Mouse (Mus musculus) lung, embryonic 16.5 days (tissue): Measurements from ENCODE around the gene 2210408I21Rik. TPM values are rescaled to one million over a fixed set of nuclear protein-coding genes. Genes with fewer than 3 reads are reported as not detected.

ENCODE experiments used
- ATAC-seq: fragments of 200-750 bp; cut with Nextera tagmentation; 2 replicates; pipeline ENCODE4 v1.8.0; 2017; ENCODE audit warnings: low read depth, mild to moderate bottlenecking, moderate library complexity
- H3K27ac ChIP-seq: fragments of 300-500 bp; sonication (generic); 2 replicates; pipeline ENCODE4 v1.5.1; 2014; ENCODE audit warnings: mild to moderate bottlenecking, control low read depth, low read length
- H3K27me3 ChIP-seq: fragments of 300-500 bp; sonication (generic); 2 replicates; pipeline ENCODE4 v1.6.1; 2014; ENCODE audit warnings: low read depth, low read length, mixed read lengths; ENCODE audit not compliant: control insufficient read depth, insufficient read depth
- H3K36me3 ChIP-seq: fragments of 300-500 bp; sonication (generic); 2 replicates; pipeline ENCODE4 v1.6.1; 2014; ENCODE audit warnings: low read length; ENCODE audit not compliant: control insufficient read depth, insufficient read depth
- H3K4me1 ChIP-seq: fragments of 300-500 bp; sonication (generic); replicated peaks from 2 replicates; pipeline ENCODE4 v1.6.1; 2014; ENCODE audit warnings: low read length, mixed read lengths; ENCODE audit not compliant: control insufficient read depth, insufficient read depth
- H3K4me2 ChIP-seq: fragments of 300-500 bp; sonication (generic); 2 replicates; pipeline ENCODE4 v1.6.1; 2014; ENCODE audit warnings: low read depth, low read length, control low read depth
- H3K4me3 ChIP-seq: fragments of 300-500 bp; sonication (generic); 2 replicates; pipeline ENCODE4 v1.5.1; 2014; ENCODE audit warnings: mild to moderate bottlenecking, low read length, control low read depth
- H3K9ac ChIP-seq: fragments of 300-500 bp; sonication (generic); 2 replicates; pipeline ENCODE4 v1.6.1; 2014; ENCODE audit warnings: low read length, control low read depth
- H3K9me3 ChIP-seq: fragments of 300-500 bp; sonication (generic); 2 replicates; pipeline ENCODE4 v1.6.1; 2016; ENCODE audit warnings: low read length; ENCODE audit not compliant: control insufficient read depth
- WGBS: fragments of 180-500 bp; shearing (Covaris S2); extraction: QIAGEN DNeasy Blood & Tissue Kit; methylation state at CpG from one replicate; pipeline ENCODE4 v1.1.7; 2014; 5-methylcytosine and 5-hydroxymethylcytosine counted together
- polyA plus RNA-seq: library from polyadenylated mRNA; unstranded; fragments of >200 nt; fragmentation: Nextera tagmentation; extraction: Ambion mirVana; gene quantifications from 2 replicates; pipeline ENCODE4 v1.2.1, GENCODE M21; 2015

2210408I21Rik gene
- polyA plus RNA-seq, 1 experiment from 2014 or later: 10.5 TPM

DNA sequence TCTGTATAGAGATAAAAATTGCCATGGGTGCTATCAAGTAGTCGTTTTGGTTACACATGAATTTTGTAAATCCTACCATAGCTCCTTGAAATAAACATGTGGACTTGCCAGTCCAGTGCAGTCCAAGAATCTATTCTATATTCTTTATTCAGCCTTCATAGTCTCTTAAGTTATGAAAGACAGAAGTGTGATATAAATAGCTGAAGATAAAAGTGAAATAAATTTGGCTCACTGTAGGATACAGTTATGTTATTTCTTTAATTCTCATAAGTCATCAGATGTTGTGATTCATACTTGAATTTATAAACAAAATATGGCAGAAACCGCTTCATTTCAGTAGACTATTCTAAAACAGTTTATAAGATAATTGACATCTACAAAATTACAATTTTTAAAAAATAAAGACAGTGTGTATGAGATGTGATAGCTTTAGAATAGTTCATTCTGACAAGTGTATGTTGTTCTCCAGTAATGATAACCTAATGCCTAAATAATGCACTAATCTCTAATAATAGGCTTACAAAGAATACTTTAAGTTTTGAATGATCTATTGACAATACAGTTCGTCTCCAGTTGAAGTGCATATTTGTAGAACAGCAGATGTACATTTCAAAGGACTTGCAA is 127.5 kb downstream of the 2210408I21Rik start:
- Histone ChIP-seq H3K4me2 (no peak overlapping the region), H3K9ac (no peak overlapping the region), H3K36me3 (no peaks in the 10 kb centered on the region), H3K4me1 (peaks cover 3% of the 10 kb centered on the region), H3K27me3 (no peaks in the 10 kb centered on the region), H3K27ac (no peak overlapping the region), H3K9me3 (no peaks in the 10 kb centered on the region), H3K4me3 (no peak overlapping the region)
- 31% methylated on average over 3 of the region's 3 CpGs for WGBS
- peak; percentile 89 for ATAC-seq

GRCm38 (mm10) chr13:77263400-77264179 is 128.2 kb downstream of the 2210408I21Rik start:
- peak; percentile 17; the same call in 1 of the 2 replicates for ATAC-seq
- WGBS: 40% methylated on average over 7 of the region's 7 CpGs
- Histone ChIP-seq H3K4me2 (no peak overlapping the region), H3K4me1 (peaks cover 3% of the 10 kb centered on the region), H3K9ac (no peak overlapping the region), H3K9me3 (no peaks in the 10 kb centered on the region), H3K27ac (no peak overlapping the region), H3K27me3 (no peaks in the 10 kb centered on the region), H3K36me3 (no peaks in the 10 kb centered on the region), H3K4me3 (no peak overlapping the region)

DNA sequence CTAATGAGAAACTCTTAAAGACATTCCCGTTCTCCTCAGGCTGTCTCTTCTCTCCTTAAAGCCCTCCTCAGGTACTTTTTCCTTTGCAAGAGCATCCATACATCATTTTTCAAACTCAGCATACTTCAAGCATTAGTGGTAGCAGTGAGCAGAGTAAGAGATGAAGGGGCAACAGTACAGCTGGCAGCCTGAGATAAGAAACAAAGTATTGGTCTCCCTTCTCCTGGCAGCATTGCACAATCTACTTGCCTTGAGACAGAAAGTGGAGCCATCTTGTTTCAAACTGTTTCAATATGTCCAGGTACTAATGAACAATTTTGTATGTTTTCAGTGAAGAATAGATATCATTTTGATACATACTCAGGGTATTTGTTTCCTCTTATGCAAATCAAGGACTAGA is 129.1 kb downstream of the 2210408I21Rik start:
- Histone ChIP-seq H3K9me3 (no peaks in the 10 kb centered on the region), H3K4me2 (no peak overlapping the region), H3K4me1 (peaks cover 3% of the 10 kb centered on the region), H3K27ac (no peak overlapping the region), H3K4me3 (no peak overlapping the region), H3K27me3 (no peaks in the 10 kb centered on the region), H3K36me3 (no peaks in the 10 kb centered on the region), H3K9ac (no peak overlapping the region)
- 38% methylated on average over 1 of the region's 1 CpGs for WGBS
- no peak for ATAC-seq

DNA sequence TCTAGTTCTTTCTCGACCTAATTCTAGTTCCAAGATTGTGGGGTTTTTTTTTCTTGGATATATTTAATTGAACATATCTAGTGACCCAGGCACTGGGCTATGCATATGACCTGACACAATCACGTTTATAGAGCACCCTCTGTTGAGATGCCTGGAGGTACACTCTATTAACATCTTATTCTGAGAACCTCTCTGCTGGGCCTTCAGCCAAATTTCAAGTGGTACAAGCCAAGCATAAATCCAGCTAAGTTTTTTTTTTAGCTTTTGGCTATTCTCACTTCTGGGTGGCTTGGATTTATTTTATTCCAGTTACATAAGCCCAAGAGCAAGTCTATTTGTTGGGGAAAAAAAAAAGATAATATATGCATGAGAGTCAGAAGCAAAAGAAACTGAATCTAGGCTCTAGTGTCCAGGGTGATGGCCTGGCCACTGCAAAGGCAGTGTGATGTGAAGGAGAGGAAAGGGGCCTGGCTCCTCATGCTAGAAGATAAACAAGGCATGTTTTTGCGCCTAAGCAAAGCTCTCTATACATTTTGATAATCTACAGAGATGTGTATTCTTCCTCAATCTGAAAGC is 139.9 kb downstream of the 2210408I21Rik start:
- Histone ChIP-seq H3K9ac (no peak overlapping the region), H3K4me3 (no peak overlapping the region), H3K9me3 (no peaks in the 10 kb centered on the region), H3K27ac (no peak overlapping the region), H3K4me2 (no peak overlapping the region), H3K27me3 (no peaks in the 10 kb centered on the region), H3K4me1 (no peaks in the 10 kb centered on the region), H3K36me3 (no peaks in the 10 kb centered on the region)
- 47% methylated on average over 3 of the region's 3 CpGs for WGBS
- ATAC-seq: no peak

DNA sequence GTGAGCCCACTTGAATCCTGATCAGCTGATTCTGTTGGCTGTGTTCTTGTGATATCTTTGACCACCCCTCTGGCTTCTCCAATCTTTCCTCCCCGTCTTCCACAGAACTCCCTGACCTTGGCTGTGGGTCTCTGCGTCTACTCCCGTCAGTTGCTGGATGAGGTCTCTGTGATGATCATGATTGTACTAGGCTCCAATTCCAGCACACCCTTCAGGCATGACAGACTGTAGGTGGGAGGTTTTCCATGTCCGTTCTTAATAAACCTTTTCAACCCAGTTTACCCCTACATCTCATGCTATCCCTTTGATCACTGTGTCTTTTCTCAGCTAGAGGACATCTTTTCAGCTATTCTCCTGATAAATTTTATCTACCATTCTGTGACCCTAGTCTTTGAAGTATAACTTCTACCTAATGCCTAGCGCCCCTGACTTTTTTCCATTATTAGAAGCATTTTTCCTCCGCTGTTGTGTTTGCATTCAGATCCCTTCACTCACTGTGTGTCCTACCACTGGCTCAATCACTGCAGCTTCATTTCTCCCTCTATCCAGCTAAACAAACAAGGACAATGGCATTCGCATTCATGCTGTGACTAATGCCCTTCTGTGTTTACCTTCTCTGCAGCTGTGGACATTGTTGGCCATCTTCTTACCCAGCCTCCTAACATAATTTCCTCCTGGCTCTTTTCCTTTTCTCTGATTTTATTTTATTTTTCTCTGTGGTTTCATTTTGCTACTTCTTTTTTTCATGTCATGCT is 143.5 kb downstream of the 2210408I21Rik start:
- H3K4me3 ChIP-seq: no peak overlapping the region
- no peaks in the 10 kb centered on the region for H3K4me1 ChIP-seq
- H3K4me2 ChIP-seq: no peak overlapping the region
- WGBS: 57% methylated on average over 7 of the region's 7 CpGs
- no peak for ATAC-seq
- H3K36me3 ChIP-seq: no peaks in the 10 kb centered on the region
- no peaks in the 10 kb centered on the region for H3K27me3 ChIP-seq
- no peak overlapping the region for H3K9ac ChIP-seq
- no peak overlapping the region for H3K27ac ChIP-seq
- no peaks in the 10 kb centered on the region for H3K9me3 ChIP-seq

GRCm38 (mm10) chr13:77295519-77295918 is 160.2 kb downstream of the 2210408I21Rik start:
- WGBS: 71% methylated on average over 3 of the region's 3 CpGs

DNA sequence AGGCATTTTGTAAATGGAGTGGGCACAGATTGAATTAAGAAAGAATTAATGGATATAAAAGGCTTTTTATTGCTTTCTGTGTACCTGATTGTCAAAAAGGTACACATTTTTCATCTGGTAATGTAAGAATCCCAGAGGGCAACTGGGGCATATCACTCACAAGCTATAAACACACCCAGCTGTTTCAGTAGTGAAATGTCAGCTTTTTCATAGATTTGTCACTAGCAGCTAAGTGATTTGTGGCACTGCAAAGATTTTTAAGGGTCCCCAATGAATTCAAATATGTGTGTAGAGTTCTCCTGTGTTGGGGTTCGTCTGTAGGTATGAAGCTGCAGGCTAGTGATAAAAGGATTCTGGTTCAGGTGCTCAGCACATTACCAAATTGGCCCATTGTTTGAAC is 188.8 kb downstream of the 2210408I21Rik start:
- no peaks in the 10 kb centered on the region for H3K9me3 ChIP-seq
- 50% methylated on average over 1 of the region's 1 CpGs for WGBS
- ATAC-seq: no peak

More at GRCm38 (mm10) chr13:77295519-77295918, 160.2 kb downstream of the 2210408I21Rik start:
- no peak overlapping the region for H3K9ac ChIP-seq
- H3K4me2 ChIP-seq: no peak overlapping the region
- H3K27me3 ChIP-seq: no peaks in the 10 kb centered on the region
- H3K9me3 ChIP-seq: no peaks in the 10 kb centered on the region
- no peaks in the 10 kb centered on the region for H3K36me3 ChIP-seq
- H3K4me1 ChIP-seq: no peaks in the 10 kb centered on the region
- ATAC-seq: no peak
- no peak overlapping the region for H3K4me3 ChIP-seq
- no peak overlapping the region for H3K27ac ChIP-seq

DNA sequence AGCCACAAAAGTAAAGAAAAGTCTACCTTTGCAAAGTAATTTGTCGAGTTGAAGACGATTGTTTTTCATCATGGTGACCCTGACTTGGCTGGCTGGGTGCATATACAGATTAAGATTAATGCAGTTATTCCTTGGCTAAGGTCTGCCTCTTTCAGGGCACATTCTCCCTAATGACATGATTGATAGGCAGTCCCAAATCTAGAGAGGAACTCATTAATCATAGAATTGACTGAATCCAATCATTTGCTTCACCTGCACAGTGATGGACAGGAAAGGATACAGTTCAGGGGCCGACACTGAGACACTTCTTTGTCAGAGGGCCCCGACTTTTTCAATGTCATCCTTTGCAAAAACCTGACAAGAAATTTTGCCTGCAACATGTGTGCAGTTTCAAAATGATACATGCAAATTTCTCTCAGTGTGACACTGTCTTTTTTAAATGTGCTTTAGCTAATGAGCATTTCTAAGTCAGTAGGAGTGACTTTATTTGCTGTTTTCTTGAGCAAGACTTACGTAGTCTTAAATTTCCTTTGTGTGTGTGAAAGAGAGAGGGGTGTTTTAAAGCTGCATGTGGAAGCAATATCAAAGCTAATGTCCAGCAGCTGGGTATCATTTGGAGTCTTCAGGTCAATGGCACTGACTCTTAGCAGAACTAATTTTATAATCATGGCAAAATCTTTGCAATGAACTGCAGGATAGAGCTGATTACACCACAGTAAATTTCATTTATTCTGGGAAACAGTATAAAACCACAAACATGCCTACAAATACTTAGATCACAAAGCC is 191.0 kb downstream of the 2210408I21Rik start:
- no peaks in the 10 kb centered on the region for H3K9me3 ChIP-seq
- no peaks in the 10 kb centered on the region for H3K36me3 ChIP-seq
- no peak overlapping the region for H3K4me2 ChIP-seq
- H3K27me3 ChIP-seq: no peaks in the 10 kb centered on the region
- 56% methylated on average over 5 of the region's 5 CpGs for WGBS
- no peak overlapping the region for H3K27ac ChIP-seq
- no peak for ATAC-seq
- no peak overlapping the region for H3K4me3 ChIP-seq
- no peaks in the 10 kb centered on the region for H3K4me1 ChIP-seq
- no peak overlapping the region for H3K9ac ChIP-seq

More for the DNA sequence above, 188.8 kb downstream of the 2210408I21Rik start:
- Histone ChIP-seq H3K4me3 (no peak overlapping the region), H3K4me2 (no peak overlapping the region), H3K27me3 (no peaks in the 10 kb centered on the region), H3K9ac (no peak overlapping the region), H3K27ac (no peak overlapping the region), H3K4me1 (no peaks in the 10 kb centered on the region), H3K36me3 (no peaks in the 10 kb centered on the region)
